Mouse (Mus musculus) neural tube, embryonic 14.5 days (tissue): ENCODE data around the gene Gm49373. TPM values are rescaled to one million over a fixed set of nuclear protein-coding genes. Genes with fewer than 3 reads are reported as not detected.
A peak's percentile ranks its signal among the peaks of the same experiment; 100 is the strongest.
"Not testable (repeated sequence)": the region's sequence is repeated elsewhere in the genome, so short reads cannot be mapped to it uniquely, and the experiment has no call there.

Experiments
- ATAC-seq: fragments of 200-750 bp; cut with Nextera tagmentation; 2 replicates; pipeline ENCODE4 v1.8.0; 2017; ENCODE audit warnings: low read depth, mild to moderate bottlenecking, moderate TSS enrichment, moderate library complexity
- H3K27ac ChIP-seq: fragments of 300-500 bp; sonication (generic); 2 replicates; pipeline ENCODE4 v1.5.1; 2014; ENCODE audit warnings: low read depth, mild to moderate bottlenecking, control low read depth, low read length, moderate library complexity, mixed read lengths
- H3K27me3 ChIP-seq: fragments of 300-500 bp; sonication (generic); 2 replicates; pipeline ENCODE4 v1.6.1; 2014; ENCODE audit warnings: low read length; ENCODE audit not compliant: control insufficient read depth, insufficient read depth
- H3K36me3 ChIP-seq: fragments of 300-500 bp; sonication (generic); 2 replicates; pipeline ENCODE4 v1.6.1; 2014; ENCODE audit warnings: low read length, mixed read lengths; ENCODE audit not compliant: control insufficient read depth, insufficient read depth
- H3K4me1 ChIP-seq: fragments of 300-500 bp; sonication (generic); 2 replicates; pipeline ENCODE4 v1.6.1; 2014; ENCODE audit warnings: low read length; ENCODE audit not compliant: control insufficient read depth, insufficient read depth
- H3K4me2 ChIP-seq: fragments of 300-500 bp; sonication (generic); 2 replicates; pipeline ENCODE4 v1.6.1; 2014; ENCODE audit warnings: mild to moderate bottlenecking, low read depth, low read length, control low read depth
- H3K4me3 ChIP-seq: fragments of 300-500 bp; sonication (generic); 2 replicates; pipeline ENCODE4 v1.5.1; 2014; ENCODE audit warnings: low read depth, low read length, control low read depth, mixed read lengths
- H3K9ac ChIP-seq: fragments of 300-500 bp; sonication (generic); replicated peaks from 2 replicates; pipeline ENCODE4 v1.6.1; 2014; ENCODE audit warnings: low read depth, mild to moderate bottlenecking, control low read depth, low read length, mixed read lengths
- H3K9me3 ChIP-seq: fragments of 300-500 bp; sonication (generic); 2 replicates; pipeline ENCODE4 v1.6.1; 2016; ENCODE audit warnings: low read length; ENCODE audit not compliant: control insufficient read depth
- WGBS: fragments of 180-500 bp; shearing (Covaris S2); extraction: QIAGEN DNeasy Blood & Tissue Kit; methylation state at CpG from one replicate; pipeline ENCODE4 v1.1.7; 2014; 5-methylcytosine and 5-hydroxymethylcytosine counted together
- polyA plus RNA-seq: library from polyadenylated mRNA; unstranded; fragments of >200 nt; fragmentation: Nextera tagmentation; extraction: Ambion mirVana; gene quantifications from 2 replicates; pipeline ENCODE4 v1.2.1, GENCODE M21; 2014

Gene Gm49373
- polyA plus RNA-seq, 1 experiment from 2014 or later: 1.7 TPM

DNA sequence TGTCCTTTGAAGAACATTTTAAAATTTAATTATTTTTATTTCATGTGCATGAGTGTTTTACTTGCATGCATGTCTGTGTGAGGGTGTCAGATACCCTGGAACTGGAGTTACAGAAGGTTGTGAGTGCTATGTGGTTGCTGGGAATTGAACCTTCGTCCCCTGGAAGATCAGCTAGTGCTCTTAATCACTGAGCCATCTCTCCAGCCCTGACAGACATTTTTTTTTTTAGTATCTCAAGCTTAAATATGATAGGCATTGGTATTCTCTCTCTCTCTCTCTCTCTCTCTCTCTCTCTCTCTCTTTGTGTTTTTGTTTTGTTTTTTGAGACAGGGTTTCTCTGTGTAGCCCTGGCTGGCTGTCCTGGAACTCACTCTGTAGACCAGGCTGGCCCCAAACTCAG is 28.1 kb downstream of the Gm49373 start:
- H3K27ac ChIP-seq, ATAC-seq, H3K36me3 ChIP-seq, H3K4me1 ChIP-seq, H3K27me3 ChIP-seq, H3K4me3 ChIP-seq, H3K9me3 ChIP-seq, H3K9ac ChIP-seq, H3K4me2 ChIP-seq: not testable (repeated sequence)
- WGBS: 59% methylated on average over 1 of the region's 1 CpGs

DNA sequence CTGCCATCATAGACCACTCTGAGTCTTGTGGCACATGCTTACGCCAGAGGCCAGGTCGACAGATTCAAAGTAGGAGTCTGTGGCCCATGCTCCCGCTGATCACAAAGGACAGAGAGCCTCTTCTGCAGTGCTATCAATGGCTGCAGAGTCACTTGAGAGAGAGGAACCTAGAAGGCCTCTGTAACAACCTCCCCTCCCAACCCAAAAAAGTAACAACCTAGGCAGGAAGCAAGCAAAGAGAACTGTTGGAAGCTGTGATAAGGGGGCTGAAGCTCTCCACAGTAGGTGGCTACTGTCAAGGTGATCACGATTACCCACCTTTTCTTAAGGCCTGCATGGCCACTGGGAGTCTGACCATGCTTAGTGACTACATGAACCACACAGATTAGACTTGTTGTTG is 29.3 kb downstream of the Gm49373 start:
- Histone ChIP-seq H3K4me3 (no peak overlapping the region), H3K4me1 (no peaks in the 10 kb centered on the region), H3K36me3 (no peaks in the 10 kb centered on the region), H3K27ac (no peak overlapping the region), H3K27me3 (peaks cover 4% of the 10 kb centered on the region), H3K9me3 (no peaks in the 10 kb centered on the region), H3K9ac (no peak overlapping the region), H3K4me2 (no peak overlapping the region)
- no peak for ATAC-seq
- 87% methylated on average over 4 of the region's 4 CpGs for WGBS

DNA sequence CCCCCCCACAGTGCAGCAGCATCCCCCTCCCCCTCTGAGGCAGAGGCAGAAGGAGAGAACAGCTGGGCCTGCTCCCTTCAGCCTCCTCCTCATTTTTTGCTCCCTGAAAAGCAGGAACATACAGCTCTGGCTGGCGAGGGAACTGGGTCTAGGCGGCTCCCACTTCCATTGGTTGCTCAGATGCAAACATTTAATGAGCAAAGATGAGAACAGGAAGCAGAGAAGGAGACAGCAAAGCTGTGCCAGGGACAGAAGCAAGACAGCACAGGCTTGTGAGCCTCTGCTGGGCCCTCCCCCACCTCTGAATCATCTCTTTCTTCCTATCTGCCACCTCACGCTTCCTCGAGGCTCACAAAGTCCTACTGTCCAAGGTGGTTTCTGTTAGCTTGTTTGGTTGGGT is 31.6 kb downstream of the Gm49373 start:
- no peaks in the 10 kb centered on the region for H3K9me3 ChIP-seq
- WGBS: 57% methylated on average over 4 of the region's 4 CpGs
- peaks cover 25% of the 10 kb centered on the region for H3K27me3 ChIP-seq
- H3K4me3 ChIP-seq: no peak overlapping the region
- 0 out of 2 replicates have a peak, but pooled peaks cover 5% of the 10 kb centered on the region for H3K4me1 ChIP-seq
- no peak for ATAC-seq
- H3K36me3 ChIP-seq: no peaks in the 10 kb centered on the region
- H3K27ac ChIP-seq: no peak overlapping the region
- H3K9ac ChIP-seq: no peak overlapping the region
- no peak overlapping the region for H3K4me2 ChIP-seq

DNA sequence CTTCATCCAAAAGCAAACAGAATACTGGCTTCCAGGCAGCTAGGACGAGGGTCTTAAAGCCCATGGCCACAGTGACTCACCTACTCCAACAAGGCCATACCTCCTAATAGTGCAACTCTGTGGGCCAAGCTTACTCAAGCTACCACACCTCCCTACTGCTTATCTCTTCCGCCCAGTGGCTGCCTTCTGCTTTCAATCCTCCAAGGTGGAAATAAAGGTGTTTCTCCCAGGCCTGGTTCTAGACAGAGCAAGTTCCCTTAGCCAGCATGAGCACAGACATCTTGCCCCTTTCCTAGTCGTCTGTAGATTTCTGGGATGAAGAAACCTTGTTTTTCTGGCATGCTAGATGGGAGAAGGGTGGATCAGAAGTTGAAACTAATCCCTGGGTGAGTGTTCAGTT is 33.1 kb downstream of the Gm49373 start:
- peaks cover 40% of the 10 kb centered on the region for H3K27me3 ChIP-seq
- H3K4me3 ChIP-seq: no peak overlapping the region
- H3K9me3 ChIP-seq: no peaks in the 10 kb centered on the region
- H3K36me3 ChIP-seq: no peaks in the 10 kb centered on the region
- H3K9ac ChIP-seq: no peak overlapping the region
- no peak overlapping the region for H3K4me2 ChIP-seq
- ATAC-seq: no peak
- no peak overlapping the region for H3K27ac ChIP-seq
- WGBS: 76% methylated on average over 3 of the region's 3 CpGs
- H3K4me1 ChIP-seq: 0 out of 2 replicates have a peak, but pooled peaks cover 5% of the 10 kb centered on the region

DNA sequence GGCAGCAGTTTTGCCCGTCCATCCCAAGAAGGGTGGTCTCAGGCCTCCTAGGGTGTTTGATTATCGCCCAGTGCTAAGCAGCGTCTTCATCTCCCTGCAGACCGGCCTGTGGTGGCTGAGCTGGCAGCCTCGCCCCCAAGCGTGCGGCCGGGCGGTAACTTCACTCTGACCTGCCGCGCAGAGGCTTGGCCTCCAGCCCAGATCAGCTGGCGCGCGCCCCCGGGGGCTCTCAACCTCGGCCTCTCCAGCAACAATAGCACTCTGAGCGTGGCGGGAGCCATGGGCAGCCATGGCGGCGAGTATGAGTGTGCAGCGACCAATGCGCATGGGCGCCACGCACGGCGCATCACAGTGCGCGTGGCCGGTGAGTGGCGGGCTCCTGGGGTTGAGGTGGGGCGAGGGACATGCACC is 35.4 kb downstream of the Gm49373 start:
- H3K9ac ChIP-seq: peak overlapping the region; percentile 46; the same call in 1 of the 2 replicates
- no peaks in the 10 kb centered on the region for H3K36me3 ChIP-seq
- H3K27ac ChIP-seq: no peak overlapping the region
- H3K4me1 ChIP-seq: peaks cover 14% of the 10 kb centered on the region; the same call in 1 of the 2 replicates
- peak overlapping the region; percentile 57 for H3K4me2 ChIP-seq
- WGBS: 2% methylated on average over 31 of the region's 31 CpGs
- peaks cover 60% of the 10 kb centered on the region for H3K27me3 ChIP-seq
- ATAC-seq: peak; percentile 68
- H3K9me3 ChIP-seq: no peaks in the 10 kb centered on the region
- H3K4me3 ChIP-seq: peak overlapping the region; percentile 40

DNA sequence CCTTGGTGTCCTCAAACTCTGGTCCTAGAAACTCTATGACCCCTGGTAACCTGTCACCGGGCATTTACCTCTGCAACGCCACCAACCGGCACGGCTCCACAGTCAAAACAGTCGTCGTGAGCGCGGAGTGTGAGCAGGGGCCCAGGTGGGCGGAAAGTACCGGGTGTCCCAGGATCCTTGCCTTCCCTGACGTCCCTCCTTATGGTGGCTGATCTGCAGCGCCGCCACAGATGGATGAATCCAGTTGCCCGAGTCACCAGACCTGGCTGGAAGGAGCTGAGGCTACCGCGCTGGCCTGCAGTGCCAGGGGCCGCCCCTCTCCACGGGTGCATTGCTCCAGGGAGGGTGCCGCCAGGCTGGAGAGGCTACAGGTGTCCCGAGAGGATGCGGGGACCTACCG is 36.2 kb downstream of the Gm49373 start:
- H3K4me1 ChIP-seq: peaks cover 20% of the 10 kb centered on the region; the same call in 1 of the 2 replicates
- peak overlapping the region; percentile 57 for H3K4me2 ChIP-seq
- WGBS: 2% methylated on average over 22 of the region's 22 CpGs
- H3K27me3 ChIP-seq: peaks cover 68% of the 10 kb centered on the region
- no peak for ATAC-seq
- H3K27ac ChIP-seq: no peak overlapping the region
- H3K36me3 ChIP-seq: no peaks in the 10 kb centered on the region
- H3K9ac ChIP-seq: 0 out of 2 replicates have a peak overlapping the region, but pooled peaks have one; percentile 46
- no peaks in the 10 kb centered on the region for H3K9me3 ChIP-seq
- peak overlapping the region; percentile 40 for H3K4me3 ChIP-seq

DNA sequence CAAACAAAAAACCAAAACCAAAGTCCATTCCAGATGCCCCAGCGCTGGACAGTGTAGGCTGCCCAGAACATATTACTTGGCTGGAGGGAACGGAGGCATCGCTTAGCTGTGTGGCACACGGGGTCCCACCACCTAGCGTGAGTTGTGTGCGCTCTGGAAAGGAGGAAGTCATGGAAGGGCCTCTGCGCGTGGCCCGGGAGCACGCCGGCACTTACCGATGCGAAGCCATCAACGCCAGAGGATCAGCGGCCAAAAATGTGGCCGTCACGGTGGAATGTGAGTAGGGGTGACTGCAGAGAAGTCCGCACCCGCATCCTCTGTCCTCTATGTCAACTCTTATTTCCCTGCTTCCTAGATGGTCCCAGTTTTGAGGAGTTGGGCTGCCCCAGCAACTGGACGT is 36.7 kb downstream of the Gm49373 start:
- Histone ChIP-seq H3K27ac (no peak overlapping the region), H3K4me3 (no peak overlapping the region; the same call in 1 of the 2 replicates), H3K4me1 (peaks cover 25% of the 10 kb centered on the region), H3K27me3 (peaks cover 71% of the 10 kb centered on the region), H3K9ac (no peak overlapping the region), H3K9me3 (no peaks in the 10 kb centered on the region), H3K4me2 (peak overlapping the region; percentile 57; the same call in 1 of the 2 replicates), H3K36me3 (no peaks in the 10 kb centered on the region)
- WGBS: 6% methylated on average over 20 of the region's 20 CpGs
- no peak for ATAC-seq

DNA sequence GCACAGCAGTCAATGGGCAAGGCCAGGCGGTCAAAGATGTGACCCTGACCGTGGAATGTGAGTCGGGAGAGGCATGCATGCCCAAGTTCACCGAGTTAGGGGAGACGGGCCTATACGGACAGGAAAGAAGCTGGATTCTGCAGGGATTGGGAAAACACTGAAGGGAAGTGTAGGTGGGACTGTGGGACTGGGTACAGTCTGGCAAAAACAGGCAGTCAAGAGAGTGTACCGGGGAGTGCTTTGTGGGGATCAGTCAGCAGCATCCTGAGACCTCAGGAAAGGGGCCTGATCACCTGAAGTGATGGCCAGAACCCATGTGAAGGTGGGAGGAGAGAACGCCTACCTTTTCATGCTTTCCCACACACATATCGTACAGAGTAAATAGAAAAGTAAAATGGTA is 37.3 kb downstream of the Gm49373 start:
- Histone ChIP-seq H3K27me3 (peaks cover 71% of the 10 kb centered on the region), H3K4me2 (no peak overlapping the region), H3K9ac (no peak overlapping the region), H3K27ac (no peak overlapping the region), H3K4me3 (no peak overlapping the region), H3K4me1 (peaks cover 25% of the 10 kb centered on the region), H3K9me3 (no peaks in the 10 kb centered on the region), H3K36me3 (no peaks in the 10 kb centered on the region)
- ATAC-seq: no peak
- WGBS: 19% methylated on average over 9 of the region's 9 CpGs

DNA sequence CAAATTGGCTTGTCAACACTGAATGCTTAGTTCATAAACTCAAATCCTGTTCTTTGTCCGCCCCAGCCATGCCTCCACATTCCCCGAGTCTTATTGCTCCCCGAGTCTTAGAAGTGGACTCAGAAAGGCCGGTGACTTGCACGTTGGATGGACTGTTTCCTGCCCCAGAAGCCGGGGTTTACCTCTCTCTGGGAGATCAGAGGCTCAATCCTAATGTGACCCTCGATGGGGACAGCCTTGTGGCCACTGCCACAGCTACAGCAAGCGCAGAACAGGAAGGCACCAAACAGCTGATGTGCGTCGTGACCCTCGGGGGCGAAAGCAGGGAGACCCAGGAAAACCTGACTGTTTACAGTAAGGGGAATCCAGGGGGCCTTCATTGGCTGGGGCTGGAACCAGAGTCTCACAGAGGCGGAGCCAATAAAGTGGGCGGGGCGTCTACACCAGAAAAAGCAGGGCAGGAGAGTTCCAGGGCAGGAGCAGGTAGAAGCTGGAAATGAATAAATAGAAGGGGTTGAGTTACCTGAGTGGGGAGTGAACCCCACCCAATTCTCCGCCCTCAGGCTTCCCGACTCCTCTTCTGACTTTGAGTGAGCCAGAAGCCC is 38.3 kb downstream of the Gm49373 start:
- Histone ChIP-seq H3K36me3 (no peaks in the 10 kb centered on the region), H3K27ac (no peak overlapping the region), H3K27me3 (peaks cover 77% of the 10 kb centered on the region), H3K9me3 (no peaks in the 10 kb centered on the region), H3K4me3 (no peak overlapping the region), H3K9ac (no peak overlapping the region), H3K4me1 (peaks cover 25% of the 10 kb centered on the region), H3K4me2 (no peak overlapping the region)
- WGBS: 4% methylated on average over 17 of the region's 17 CpGs
- ATAC-seq: no peak
